Comparison of ENCODE assay signal across 23 mouse cellular contexts in the genomic region with DNA sequence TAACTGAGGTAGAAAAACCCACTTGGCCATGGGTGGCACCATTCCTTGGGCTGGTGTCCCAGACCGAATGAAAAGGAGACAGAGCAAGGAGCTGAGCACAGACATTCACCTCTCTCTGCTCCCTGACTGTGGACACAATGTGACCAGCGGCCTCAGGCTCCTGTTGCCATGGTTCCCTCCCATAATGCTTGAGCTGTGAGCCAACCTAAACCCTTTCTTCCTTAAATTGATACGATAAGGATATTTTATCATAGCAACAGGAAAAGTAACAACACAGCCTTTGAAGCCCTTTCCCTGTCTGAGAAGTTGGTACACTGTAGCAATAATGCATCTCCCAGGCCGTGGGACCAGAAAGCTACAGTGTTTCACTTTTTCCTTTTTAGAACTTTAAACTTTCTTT.
"Had no signal": no experiment of that assay in that cellular context is flagged by ENCODE, and none has a peak within 500 bp of the region (broad histone marks: within the 10 kb centered on the region; RNA-seq: fewer than 3 reads in every experiment).

No protein-coding gene starts in this region.

- H3K4me2 ChIP-seq: limb, embryonic 13.5 days; liver, embryonic 12.5 days; liver, embryonic 15.5 days; lung, embryonic 15.5 days; midbrain, embryonic 11.5 days; midbrain, embryonic 15.5 days; neural tube, embryonic 13.5 days; stomach, embryonic 15.5 days had no signal

- ATAC-seq: liver, embryonic 12.5 days; midbrain, embryonic 15.5 days had no signal

- H3K4me1 ChIP-seq: liver, embryonic 12.5 days; liver, embryonic 15.5 days; lung, embryonic 15.5 days; midbrain, embryonic 15.5 days; neural tube, embryonic 13.5 days; stomach, embryonic 15.5 days had no signal

- H3K9ac ChIP-seq: limb, embryonic 13.5 days; liver, embryonic 12.5 days; liver, embryonic 15.5 days; lung, embryonic 15.5 days; midbrain, embryonic 15.5 days; neural tube, embryonic 13.5 days; stomach, embryonic 15.5 days had no signal

- H3K27ac ChIP-seq: kidney, postnatal 0 days; layer of hippocampus, adult 2 months; limb, embryonic 10.5 days; limb, embryonic 13.5 days; liver, embryonic 12.5 days; liver, embryonic 15.5 days; lung, embryonic 15.5 days; midbrain, embryonic 15.5 days; neural tube, embryonic 13.5 days; stomach, embryonic 15.5 days had no signal

- H3K4me3 ChIP-seq: layer of hippocampus, adult 2 months; limb, embryonic 10.5 days; limb, embryonic 13.5 days; liver, embryonic 12.5 days; liver, embryonic 15.5 days; lung, embryonic 15.5 days; megakaryocyte, embryonic 14.5 days; midbrain, embryonic 15.5 days; neural tube, embryonic 13.5 days; stomach, embryonic 15.5 days had no signal

- H3K36me3 ChIP-seq: limb, embryonic 10.5 days; limb, embryonic 13.5 days; liver, embryonic 12.5 days; liver, embryonic 15.5 days; lung, embryonic 15.5 days; midbrain, embryonic 15.5 days; neural tube, embryonic 13.5 days; stomach, embryonic 15.5 days had no signal

- H3K9me3 ChIP-seq: limb, embryonic 10.5 days; limb, embryonic 13.5 days; liver, embryonic 12.5 days; liver, embryonic 15.5 days; lung, embryonic 15.5 days; midbrain, embryonic 15.5 days; neural tube, embryonic 13.5 days; stomach, embryonic 15.5 days had no signal

- H3K27me3 ChIP-seq: limb, embryonic 13.5 days; liver, embryonic 15.5 days; lung, embryonic 15.5 days; midbrain, embryonic 15.5 days; neural tube, embryonic 13.5 days; stomach, embryonic 15.5 days had no signal

- DNase-seq: kidney, adult 11 months; kidney, adult 8-10 months; layer of hippocampus, adult 9-11 months; liver; lung, adult 18-20 months; lung, postnatal 10 days; lung, postnatal 36 days; right cerebral cortex, postnatal 4 days; thymus, adult 2 months; thymus, postnatal 14 days; thymus, postnatal 4 days had no signal
